Mouse (Mus musculus) hindbrain, embryonic 10.5 days (tissue): ENCODE measurements at regions not wholly inside any gene's neighbourhood (a gene's known extent, or its start where the extent isn't known, plus 50 kb on each side); places are given as distances from the start of the nearest gene placed in this dataset.

Source experiments
- DNase-seq: peaks from one replicate; pipeline ENCODE4 v3.0.0-alpha.2; 2017; ENCODE audit warnings: low spot score
- H3K27ac ChIP-seq: fragments of 300-500 bp; sonication (generic); 2 replicates; pipeline ENCODE4 v1.5.1; 2016; ENCODE audit warnings: mild to moderate bottlenecking, moderate library complexity
- H3K27me3 ChIP-seq: fragments of 300-500 bp; sonication (generic); 2 replicates; pipeline ENCODE4 v1.6.1; 2016; ENCODE audit warnings: mild to moderate bottlenecking; ENCODE audit not compliant: poor library complexity, insufficient read depth, severe bottlenecking
- H3K36me3 ChIP-seq: fragments of 300-500 bp; sonication (generic); 2 replicates; pipeline ENCODE4 v1.6.1; 2016; ENCODE audit warnings: mild to moderate bottlenecking, moderate library complexity
- H3K4me1 ChIP-seq: fragments of 300-500 bp; sonication (generic); replicated peaks from 2 replicates; pipeline ENCODE4 v1.6.1; 2016; ENCODE audit warnings: mild to moderate bottlenecking
- H3K4me3 ChIP-seq: fragments of 300-500 bp; sonication (generic); 2 replicates; pipeline ENCODE4 v1.5.1; 2016; ENCODE audit warnings: mild to moderate bottlenecking, moderate library complexity
- H3K9me3 ChIP-seq: fragments of 300-500 bp; sonication (generic); 2 replicates; pipeline ENCODE4 v1.6.1; 2016; ENCODE audit warnings: mild to moderate bottlenecking, moderate library complexity
- WGBS: fragments of 180-500 bp; shearing (Covaris S2); methylation state at CpG from one replicate; pipeline ENCODE4 v1.1.7; 2016; 5-methylcytosine and 5-hydroxymethylcytosine counted together

GRCm38 (mm10) chr10:17260615-17261014 is 462.4 kb upstream of the Cited2 start:
- no peaks in the 10 kb centered on the region for H3K27me3 ChIP-seq
- no peak for DNase-seq
- 80% methylated on average over 4 of the region's 4 CpGs for WGBS
- 0 out of 2 replicates have a peak, but pooled peaks cover 4% of the 10 kb centered on the region for H3K36me3 ChIP-seq
- H3K9me3 ChIP-seq = peaks cover 7% of the 10 kb centered on the region; the same call in 1 of the 2 replicates
- H3K4me1 ChIP-seq = no peaks in the 10 kb centered on the region
- H3K27ac ChIP-seq = no peak overlapping the region
- no peak overlapping the region for H3K4me3 ChIP-seq

DNA sequence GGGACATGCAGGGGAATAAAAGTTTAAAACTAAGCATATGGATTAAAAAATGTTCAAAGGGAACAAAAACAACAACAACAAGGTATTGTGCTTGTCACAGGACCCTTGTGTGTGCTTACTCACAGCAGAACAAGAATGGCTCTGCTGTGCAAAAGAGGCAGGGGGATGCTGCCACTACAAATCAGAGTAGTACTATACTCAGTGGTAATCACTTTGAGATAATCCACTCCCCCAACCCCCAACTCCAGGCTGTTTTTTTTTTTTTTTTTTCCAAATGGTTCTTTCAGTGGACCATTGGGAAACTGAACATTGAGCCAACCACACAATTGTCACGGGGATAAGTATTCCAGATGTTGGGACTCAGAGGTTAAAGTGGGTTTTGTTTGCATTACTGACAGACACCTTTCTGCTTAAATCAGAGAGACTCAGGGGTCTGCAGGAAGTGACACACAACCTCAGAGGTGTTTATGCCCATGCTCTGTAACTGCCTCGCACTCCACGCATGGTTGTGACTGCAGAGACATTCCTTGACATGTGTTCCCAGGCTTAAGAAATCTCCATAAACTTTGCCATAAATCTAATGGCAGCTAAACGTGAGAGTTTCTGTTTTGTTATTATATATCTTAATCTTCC is 461.7 kb upstream of the Cited2 start:
- no peak for DNase-seq
- H3K27ac ChIP-seq = no peak overlapping the region
- no peaks in the 10 kb centered on the region for H3K27me3 ChIP-seq
- no peak overlapping the region for H3K4me3 ChIP-seq
- 0 out of 2 replicates have a peak, but pooled peaks cover 4% of the 10 kb centered on the region for H3K36me3 ChIP-seq
- H3K4me1 ChIP-seq = no peaks in the 10 kb centered on the region
- peaks cover 7% of the 10 kb centered on the region; the same call in 1 of the 2 replicates for H3K9me3 ChIP-seq
- 68% methylated on average over 4 of the region's 4 CpGs for WGBS

GRCm38 (mm10) chr10:17261825-17262205 is 461.2 kb upstream of the Cited2 start:
- no peaks in the 10 kb centered on the region for H3K27me3 ChIP-seq
- 70% methylated on average over 3 of the region's 3 CpGs for WGBS
- H3K36me3 ChIP-seq = 0 out of 2 replicates have a peak, but pooled peaks cover 4% of the 10 kb centered on the region
- DNase-seq = no peak
- H3K27ac ChIP-seq = no peak overlapping the region
- no peaks in the 10 kb centered on the region for H3K4me1 ChIP-seq
- H3K4me3 ChIP-seq = no peak overlapping the region
- H3K9me3 ChIP-seq = peaks cover 7% of the 10 kb centered on the region; the same call in 1 of the 2 replicates

- WGBS = 83% methylated on average over 5 of the region's 5 CpGs
- H3K27ac ChIP-seq = no peak overlapping the region
- H3K36me3 ChIP-seq = no peaks in the 10 kb centered on the region
- H3K4me3 ChIP-seq = no peak overlapping the region
- no peak for DNase-seq
- H3K4me1 ChIP-seq = no peaks in the 10 kb centered on the region
- no peaks in the 10 kb centered on the region for H3K27me3 ChIP-seq
- no peaks in the 10 kb centered on the region for H3K9me3 ChIP-seq
Measured at GRCm38 (mm10) chr10:17272646-17273045, 450.4 kb upstream of the Cited2 start.

- Histone ChIP-seq H3K27ac (no peak overlapping the region), H3K4me3 (no peak overlapping the region), H3K9me3 (peaks cover 4% of the 10 kb centered on the region; the same call in 1 of the 2 replicates), H3K27me3 (no peaks in the 10 kb centered on the region), H3K4me1 (no peaks in the 10 kb centered on the region), H3K36me3 (no peaks in the 10 kb centered on the region)
- DNase-seq = no peak
- WGBS = 87% methylated on average over 3 of the region's 3 CpGs
Measured at GRCm38 (mm10) chr10:17273855-17274254, 449.2 kb upstream of the Cited2 start.

DNA sequence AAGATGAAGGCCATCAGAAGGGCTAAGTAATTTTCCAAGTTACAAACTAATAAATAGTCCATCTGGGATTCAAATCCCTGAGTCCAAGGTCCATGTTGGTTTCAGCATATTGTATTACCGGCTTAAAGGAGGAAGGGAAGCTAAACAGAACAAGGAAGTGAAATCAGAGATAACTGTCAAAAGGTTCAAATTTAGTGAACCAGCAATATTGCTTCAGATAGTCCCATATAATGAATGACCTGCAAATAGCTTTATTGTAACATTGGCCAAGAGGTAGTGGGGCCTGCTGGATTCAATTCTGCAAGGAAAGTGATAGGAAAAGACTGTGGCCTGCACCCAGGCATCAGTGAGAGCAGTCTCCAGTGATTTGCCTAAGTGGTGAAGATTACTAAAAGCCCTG is 447.8 kb upstream of the Cited2 start:
- Histone ChIP-seq H3K27ac (no peak overlapping the region), H3K27me3 (no peaks in the 10 kb centered on the region)
- 86% methylated on average over 1 of the region's 1 CpGs for WGBS

DNA sequence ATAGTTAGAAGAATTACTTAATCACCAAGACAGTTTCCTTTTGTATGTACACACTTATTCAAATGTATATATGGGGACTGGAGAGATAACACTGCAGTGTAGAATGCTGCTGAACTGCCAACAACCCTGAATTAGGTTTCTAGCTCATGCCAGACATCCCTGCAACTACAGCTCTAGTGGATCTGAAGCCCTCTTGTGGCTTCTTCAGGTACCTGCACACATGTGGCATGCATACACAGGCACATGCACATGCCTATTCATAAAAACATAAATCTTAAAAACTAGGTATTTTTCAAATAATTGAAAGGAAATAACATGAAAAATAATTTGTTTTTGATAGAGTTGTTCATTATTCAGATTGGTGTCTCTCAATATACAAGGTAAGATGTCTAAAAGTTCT is 445.1 kb upstream of the Cited2 start:
- Histone ChIP-seq H3K4me3 (no peak overlapping the region), H3K27ac (no peak overlapping the region), H3K27me3 (no peaks in the 10 kb centered on the region), H3K9me3 (peaks cover 4% of the 10 kb centered on the region; the same call in 1 of the 2 replicates), H3K4me1 (no peaks in the 10 kb centered on the region), H3K36me3 (no peaks in the 10 kb centered on the region)
- no peak for DNase-seq

More for the DNA sequence above, 447.8 kb upstream of the Cited2 start:
- Histone ChIP-seq H3K9me3 (peaks cover 4% of the 10 kb centered on the region; the same call in 1 of the 2 replicates), H3K36me3 (no peaks in the 10 kb centered on the region), H3K4me3 (no peak overlapping the region), H3K4me1 (no peaks in the 10 kb centered on the region)
- DNase-seq = no peak

- Histone ChIP-seq H3K4me3 (no peak overlapping the region), H3K36me3 (no peaks in the 10 kb centered on the region), H3K4me1 (peaks cover 7% of the 10 kb centered on the region), H3K27ac (no peak overlapping the region), H3K27me3 (no peaks in the 10 kb centered on the region), H3K9me3 (no peaks in the 10 kb centered on the region)
- no peak for DNase-seq
- WGBS = 93% methylated on average over 5 of the region's 5 CpGs
Measured at GRCm38 (mm10) chr10:17284858-17285257, 438.2 kb upstream of the Cited2 start.

GRCm38 (mm10) chr10:17287141-17287540 is 435.9 kb upstream of the Cited2 start:
- no peaks in the 10 kb centered on the region for H3K36me3 ChIP-seq
- WGBS = 88% methylated on average over 2 of the region's 2 CpGs
- no peaks in the 10 kb centered on the region for H3K27me3 ChIP-seq
- peaks cover 7% of the 10 kb centered on the region for H3K4me1 ChIP-seq
- no peak overlapping the region for H3K27ac ChIP-seq
- H3K9me3 ChIP-seq = no peaks in the 10 kb centered on the region
- no peak overlapping the region for H3K4me3 ChIP-seq
- DNase-seq = no peak

- WGBS = 28% methylated on average over 2 of the region's 2 CpGs
- DNase-seq = no peak
- no peak overlapping the region for H3K4me3 ChIP-seq
- H3K9me3 ChIP-seq = no peaks in the 10 kb centered on the region
- H3K27me3 ChIP-seq = no peaks in the 10 kb centered on the region
- no peak overlapping the region for H3K27ac ChIP-seq
- H3K36me3 ChIP-seq = no peaks in the 10 kb centered on the region
- peaks cover 7% of the 10 kb centered on the region for H3K4me1 ChIP-seq
Measured at GRCm38 (mm10) chr10:17288231-17288630, 434.8 kb upstream of the Cited2 start.

DNA sequence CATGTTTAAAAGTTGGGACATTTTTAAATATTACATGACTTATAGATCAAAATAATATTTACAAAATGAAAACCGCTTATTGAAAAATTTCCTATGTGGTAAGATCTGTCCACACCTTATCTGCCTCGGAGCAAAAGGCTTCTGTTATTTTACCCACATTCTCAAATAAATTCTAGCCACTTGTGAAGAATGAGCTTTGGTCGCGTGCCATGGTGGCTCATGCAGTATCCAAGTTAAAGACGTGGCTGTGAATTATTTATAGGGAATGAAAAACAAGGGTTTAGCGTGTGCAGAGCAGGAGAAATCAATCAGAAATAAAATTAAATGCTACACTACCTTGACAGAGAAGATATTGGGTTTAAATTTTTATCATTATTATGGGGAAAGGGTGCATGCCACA is 430.7 kb upstream of the Cited2 start:
- WGBS = 90% methylated on average over 6 of the region's 6 CpGs
- H3K27me3 ChIP-seq = no peaks in the 10 kb centered on the region
- no peaks in the 10 kb centered on the region for H3K36me3 ChIP-seq

GRCm38 (mm10) chr10:17294440-17294839 is 428.6 kb upstream of the Cited2 start:
- Histone ChIP-seq H3K36me3 (no peaks in the 10 kb centered on the region), H3K27me3 (no peaks in the 10 kb centered on the region), H3K4me1 (0 out of 2 replicates have a peak, but pooled peaks cover under 1% of the 10 kb centered on the region), H3K27ac (no peak overlapping the region), H3K9me3 (no peaks in the 10 kb centered on the region), H3K4me3 (no peak overlapping the region)
- 90% methylated on average over 3 of the region's 3 CpGs for WGBS
- DNase-seq = no peak

More for the DNA sequence above, 430.7 kb upstream of the Cited2 start:
- DNase-seq = no peak
- H3K27ac ChIP-seq = no peak overlapping the region
- H3K9me3 ChIP-seq = no peaks in the 10 kb centered on the region
- H3K4me3 ChIP-seq = no peak overlapping the region
- peaks cover 7% of the 10 kb centered on the region for H3K4me1 ChIP-seq

DNA sequence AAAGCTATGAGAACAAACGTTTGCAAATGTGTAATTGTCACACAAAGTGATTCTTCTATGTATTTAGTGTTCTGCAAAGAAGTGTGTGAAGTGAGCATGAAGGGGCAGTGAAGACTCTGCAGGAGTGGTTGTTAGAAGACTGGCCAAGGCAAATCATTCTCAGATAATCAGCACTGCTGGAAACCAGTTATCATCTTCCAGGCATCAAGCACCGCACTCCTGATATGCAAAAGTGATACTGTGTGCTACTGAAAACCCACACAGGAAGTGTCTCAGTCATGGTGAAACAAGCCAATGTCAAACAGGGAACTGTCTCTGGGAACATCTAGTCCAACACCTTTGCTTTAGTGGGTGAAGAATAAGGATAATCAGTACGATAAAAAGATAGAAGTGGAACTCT is 427.9 kb upstream of the Cited2 start:
- Histone ChIP-seq H3K9me3 (no peaks in the 10 kb centered on the region), H3K36me3 (no peaks in the 10 kb centered on the region), H3K4me1 (peaks cover 5% of the 10 kb centered on the region; the same call in 1 of the 2 replicates), H3K4me3 (no peak overlapping the region), H3K27me3 (no peaks in the 10 kb centered on the region), H3K27ac (no peak overlapping the region)
- DNase-seq = no peak
- WGBS = 90% methylated on average over 3 of the region's 3 CpGs
